In the genomic region with DNA sequence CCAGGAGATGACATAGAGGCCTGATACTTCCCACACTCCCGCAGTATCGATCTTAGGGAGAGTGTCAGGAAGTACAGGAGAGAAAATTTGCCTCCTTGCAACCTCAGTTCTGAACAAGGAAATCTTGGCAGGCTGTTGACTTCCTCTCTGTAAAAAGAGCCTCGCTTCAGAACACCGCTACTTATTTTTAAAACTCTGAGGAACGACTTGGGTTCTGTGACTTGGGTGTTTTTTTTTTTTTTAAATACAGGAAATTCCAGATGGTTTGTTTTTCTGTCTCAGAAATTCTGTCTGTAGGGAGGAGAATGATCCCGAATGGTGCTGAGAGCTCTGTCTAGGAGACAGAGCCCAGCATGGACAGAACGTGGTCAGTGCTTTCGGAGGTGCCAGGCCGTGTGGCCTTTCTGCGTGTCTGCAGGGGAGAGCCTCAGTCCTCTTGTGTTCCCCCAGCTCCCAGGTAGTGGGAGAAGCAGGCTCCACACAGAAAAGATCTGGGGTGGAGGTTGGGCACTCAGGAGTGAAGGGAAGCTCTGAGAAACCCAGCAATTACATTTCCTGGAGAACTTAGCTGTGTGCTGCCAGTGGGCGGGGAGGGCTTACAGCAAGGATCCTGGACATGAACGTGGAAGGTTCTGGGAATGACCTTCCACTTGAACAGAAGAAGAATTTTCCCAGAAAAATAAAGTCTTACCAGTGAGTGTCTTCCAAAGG, we compare ENCODE assay signal across 8 mouse cellular contexts. TPM values are rescaled to one million over a fixed set of nuclear protein-coding genes. Genes with fewer than 3 reads are reported as not detected.
DNase-seq lines count a peak whose midpoint lies in the region; ATAC-seq lines count a peak whose summit lies in the region.

No protein-coding gene starts in this region.

- no peak overlapping the region for H3K9ac ChIP-seq in forebrain, embryonic 11.5 days (ENCODE audit: low read length)
- H3K9ac ChIP-seq in forebrain, embryonic 13.5 days, result no peak overlapping the region
- H3K9ac ChIP-seq in heart, embryonic 11.5 days (ENCODE audit: low read depth, low read length), result 0 out of 2 replicates have a peak overlapping the region, but pooled peaks have one; percentile 39
- peak overlapping the region; percentile 23; the same call in 1 of the 2 replicates for H3K9ac ChIP-seq in stomach, embryonic 16.5 days (ENCODE audit: low read length)

- H3K9me3 ChIP-seq in forebrain, embryonic 11.5 days (ENCODE audit: control insufficient read depth, low read length), result no peaks in the 10 kb centered on the region
- no peaks in the 10 kb centered on the region for H3K9me3 ChIP-seq in forebrain, embryonic 13.5 days (replicated peaks)
- H3K9me3 ChIP-seq in heart, embryonic 11.5 days (replicated peaks; ENCODE audit: control insufficient read depth, low read length), result no peaks in the 10 kb centered on the region
- no peaks in the 10 kb centered on the region for H3K9me3 ChIP-seq in stomach, embryonic 16.5 days (replicated peaks; ENCODE audit: control insufficient read depth, low read length)

- ATAC-seq in forebrain, embryonic 11.5 days (replicated peaks; ENCODE audit: low FRiP score), result no peak
- no peak for ATAC-seq in forebrain, embryonic 13.5 days
- ATAC-seq in heart, embryonic 11.5 days (replicated peaks; ENCODE audit: insufficient number of reproducible peaks, low FRiP score, low TSS enrichment), result no peak
- ATAC-seq in stomach, embryonic 16.5 days (ENCODE audit: insufficient read depth, low FRiP score), result no peak

- H3K4me1 ChIP-seq in forebrain, embryonic 11.5 days (replicated peaks; ENCODE audit: control insufficient read depth, insufficient read depth, low read length), result no peaks in the 10 kb centered on the region
- H3K4me1 ChIP-seq in forebrain, embryonic 13.5 days, result no peaks in the 10 kb centered on the region
- peaks cover 28% of the 10 kb centered on the region for H3K4me1 ChIP-seq in heart, embryonic 11.5 days (ENCODE audit: control insufficient read depth, insufficient read depth, low read length)
- H3K4me1 ChIP-seq in stomach, embryonic 16.5 days (ENCODE audit: control insufficient read depth, insufficient read depth, low read length), result peaks cover 34% of the 10 kb centered on the region

- DNase-seq in forebrain, embryonic 11.5 days (ENCODE audit: low spot score), result no peak
- DNase-seq in 416B (ENCODE audit: low read depth), result peak; percentile 27
- DNase-seq in kidney, postnatal 25 days, result peak; percentile 32 to 62
- DNase-seq in embryo, embryonic 11 days, result no peak
- DNase-seq in urinary bladder, adult 18-20 months (ENCODE audit: low spot score in 2 of 2), result no peak

- no peak overlapping the region for H3K4me2 ChIP-seq in forebrain, embryonic 11.5 days (ENCODE audit: low read depth, low read length, severe bottlenecking)
- no peak overlapping the region for H3K4me2 ChIP-seq in forebrain, embryonic 13.5 days
- H3K4me2 ChIP-seq in heart, embryonic 11.5 days, result no peak overlapping the region
- peak overlapping the region; percentile 0; the same call in 1 of the 2 replicates for H3K4me2 ChIP-seq in stomach, embryonic 16.5 days (ENCODE audit: low read depth, low read length)

- WGBS in forebrain, embryonic 11.5 days, result 84% methylated on average over 12 of the region's 12 CpGs
- 85% methylated on average over 12 of the region's 12 CpGs for WGBS in forebrain, embryonic 13.5 days
- WGBS in heart, embryonic 11.5 days (ENCODE audit: insufficient replicate concordance), result 48% methylated on average over 12 of the region's 12 CpGs
- 36% methylated on average over 12 of the region's 12 CpGs for whole genome bisulfite sequencing in stomach, embryonic 16.5 days

- H3K27me3 ChIP-seq in forebrain, embryonic 11.5 days (ENCODE audit: control insufficient read depth, insufficient read depth, low read length), result no peaks in the 10 kb centered on the region
- no peaks in the 10 kb centered on the region for H3K27me3 ChIP-seq in forebrain, embryonic 13.5 days
- no peaks in the 10 kb centered on the region for H3K27me3 ChIP-seq in heart, embryonic 11.5 days (ENCODE audit: control insufficient read depth, insufficient read depth, low read length)
- H3K27me3 ChIP-seq in stomach, embryonic 16.5 days (ENCODE audit: control insufficient read depth, insufficient read depth, low read length), result no peaks in the 10 kb centered on the region

- no peaks in the 10 kb centered on the region for H3K36me3 ChIP-seq in forebrain, embryonic 11.5 days (ENCODE audit: control insufficient read depth, insufficient read depth, low read length)
- no peaks in the 10 kb centered on the region for H3K36me3 ChIP-seq in forebrain, embryonic 13.5 days (ENCODE audit: poor library complexity, severe bottlenecking)
- no peaks in the 10 kb centered on the region for H3K36me3 ChIP-seq in heart, embryonic 11.5 days (ENCODE audit: control insufficient read depth, insufficient read depth, low read length)
- H3K36me3 ChIP-seq in stomach, embryonic 16.5 days (ENCODE audit: control insufficient read depth, insufficient read depth, low read length), result no peaks in the 10 kb centered on the region

- 0 out of 2 replicates have a peak overlapping the region, but pooled peaks have one; percentile 37 for H3K27ac ChIP-seq in forebrain, embryonic 11.5 days (ENCODE audit: low read depth, low read length)
- H3K27ac ChIP-seq in forebrain, embryonic 13.5 days, result no peak overlapping the region
- H3K27ac ChIP-seq in heart, embryonic 11.5 days (ENCODE audit: low read depth, low read length), result peak overlapping the region; percentile 79
- peak overlapping the region; percentile 82 for H3K27ac ChIP-seq in stomach, embryonic 16.5 days (ENCODE audit: low read length)

- no peak overlapping the region for H3K4me3 ChIP-seq in forebrain, embryonic 11.5 days (ENCODE audit: low read depth, low read length)
- no peak overlapping the region for H3K4me3 ChIP-seq in forebrain, embryonic 13.5 days
- H3K4me3 ChIP-seq in heart, embryonic 11.5 days (ENCODE audit: low read depth, low read length), result no peak overlapping the region
- no peak overlapping the region for H3K4me3 ChIP-seq in stomach, embryonic 16.5 days (replicated peaks; ENCODE audit: low read length)

RNA-seq across cellular contexts. Expression of a gene that starts 28.9 kb away (rescaled TPM):
- polyA plus RNA-seq in forebrain, embryonic 11.5 days (2014; fragmentation: Nextera tagmentation; extraction: Ambion mirVana), result 15.1 and 18.1 TPM in 2 replicates
- polyA plus RNA-seq in forebrain, embryonic 13.5 days (2015; fragmentation: Nextera tagmentation; extraction: Ambion mirVana), result 10.4 and 10.7 TPM in 2 replicates
- 7.1 and 10.6 TPM in 2 replicates for polyA plus RNA-seq in heart, embryonic 11.5 days (2014; fragmentation: Nextera tagmentation; extraction: Ambion mirVana)
- polyA plus RNA-seq in stomach, embryonic 16.5 days (2015; fragmentation: Nextera tagmentation; extraction: Ambion mirVana), result 15.7 and 17.4 TPM in 2 replicates

Comparison
In these comparisons a context has a peak if more than half of its experiments do, and no peak if none do; other contexts are left out.
1. DNase-seq: peak in 416B (single experiment) and kidney, postnatal 25 days (2 of 2); none in forebrain, embryonic 11.5 days (single experiment), embryo, embryonic 11 days (single experiment) and urinary bladder, adult 18-20 months (0 of 2).
2. H3K9ac ChIP-seq: peak in heart, embryonic 11.5 days (single experiment) and stomach, embryonic 16.5 days (single experiment); none in forebrain, embryonic 11.5 days (single experiment) and forebrain, embryonic 13.5 days (single experiment).